Mouse (Mus musculus) cerebellum, postnatal 25 days (tissue): ENCODE measurements around the gene Pdgfb.

ENCODE experiments used
- DNase-seq, 2 experiments: peaks; one replicate each; pipeline ENCODE4 v3.0.0; 2021; ENCODE audit warnings: mixed read lengths in 2 of 2

The Pdgfb gene

GRCm38 (mm10) chr15:80008461-80008860 is 6.3 kb downstream of the Pdgfb start:
- DNase-seq: no peak

DNA sequence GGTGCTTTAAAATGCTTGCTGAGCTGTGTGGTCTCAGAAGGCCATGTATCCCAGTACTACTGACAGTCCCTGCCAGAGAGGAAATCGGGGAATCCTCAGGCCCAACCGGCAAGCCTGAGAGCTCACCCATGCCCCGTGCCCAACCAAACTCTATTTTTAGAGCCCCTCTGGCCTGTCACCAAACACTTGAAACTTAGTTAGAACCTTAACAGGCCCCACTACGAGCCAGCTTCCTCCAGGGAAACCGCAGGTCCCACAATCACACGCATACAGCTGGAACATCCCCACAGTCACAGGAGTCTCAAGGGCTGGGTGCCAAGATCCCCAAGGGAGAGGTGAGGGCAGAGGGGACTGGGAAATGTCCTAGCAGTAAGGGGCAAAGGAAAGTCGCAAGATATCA is 8.6 kb downstream of the Pdgfb start:
- no peak for DNase-seq

GRCm38 (mm10) chr15:80005436-80005835 is 9.3 kb downstream of the Pdgfb start:
- no peak for DNase-seq

DNA sequence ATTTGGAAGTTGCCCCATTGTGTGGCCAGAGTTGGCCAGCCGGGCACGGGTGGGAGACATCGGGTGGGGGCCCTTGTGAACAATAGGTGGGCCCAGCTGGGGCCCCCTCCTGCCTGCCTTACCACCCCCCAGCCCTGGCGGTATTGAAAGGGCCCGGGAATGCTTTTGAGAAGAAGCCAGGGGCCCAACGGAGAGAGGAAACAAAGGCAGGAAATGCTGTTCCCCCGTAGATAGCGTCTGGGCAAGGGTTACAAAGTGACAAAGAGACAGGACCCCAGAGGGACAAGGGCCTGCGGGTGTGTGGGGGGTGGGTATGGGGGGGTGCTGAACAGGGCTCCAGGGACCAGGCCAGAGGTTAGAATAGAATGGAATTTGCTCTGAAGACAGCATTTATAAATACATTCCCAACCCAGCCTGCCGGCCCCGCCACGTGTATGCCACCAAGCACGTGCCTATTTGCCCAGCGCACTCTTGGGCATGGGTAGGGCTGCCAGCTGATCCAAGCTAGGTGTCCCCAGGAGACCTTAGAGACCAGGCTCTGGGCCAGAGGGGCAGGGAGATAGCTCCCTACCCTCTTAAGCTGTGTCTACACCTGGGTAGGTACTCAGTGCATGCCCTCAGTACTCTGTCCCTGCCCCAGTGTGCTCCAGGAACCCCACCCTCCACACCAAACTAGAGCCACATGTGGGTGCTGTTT is 10.0 kb downstream of the Pdgfb start:
- no peak for DNase-seq

DNA sequence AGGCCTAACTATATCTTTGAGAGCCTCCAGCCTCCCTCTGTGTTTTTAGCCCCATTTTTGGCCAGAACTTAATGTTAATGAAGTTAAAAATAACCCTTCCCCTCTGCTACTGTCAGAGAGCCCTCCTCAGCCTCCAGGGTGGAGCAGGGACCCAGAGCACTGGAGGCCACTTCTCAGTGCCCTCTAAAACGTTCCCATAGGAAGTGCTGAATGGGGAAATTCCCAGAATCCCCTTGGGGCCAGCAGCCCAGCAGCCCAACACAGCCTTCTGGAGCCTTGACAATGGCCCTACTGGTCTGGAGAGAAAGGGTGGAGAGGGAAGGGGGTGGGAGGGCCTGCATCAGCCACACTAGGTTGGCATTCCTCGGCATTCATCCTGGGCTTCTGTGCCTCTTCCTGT is 11.2 kb downstream of the Pdgfb start:
- DNase-seq: no peak

- DNase-seq: no peak
Observed at GRCm38 (mm10) chr15:80001601-80002000, 13.2 kb downstream of the Pdgfb start.

DNA sequence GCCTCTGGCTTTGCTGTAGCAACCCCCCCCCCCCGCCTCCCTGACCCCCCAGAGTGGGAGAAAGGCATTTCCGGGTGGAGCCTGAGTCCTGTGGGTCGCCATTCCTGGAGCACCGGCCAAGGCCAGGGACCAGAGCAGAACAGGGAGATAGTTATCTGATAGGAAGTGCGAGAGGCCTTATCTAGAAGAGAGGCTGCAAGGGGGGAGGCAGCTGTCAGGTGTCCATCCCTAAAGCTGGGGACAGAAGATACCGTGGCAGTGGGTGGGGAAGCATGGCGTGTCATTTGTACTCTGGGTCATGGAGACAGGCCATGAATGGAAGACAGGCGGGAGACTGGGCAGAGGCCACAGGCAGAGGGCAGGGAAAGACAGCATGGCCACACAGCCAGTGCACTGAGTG is 14.1 kb downstream of the Pdgfb start:
- no peak for DNase-seq

DNA sequence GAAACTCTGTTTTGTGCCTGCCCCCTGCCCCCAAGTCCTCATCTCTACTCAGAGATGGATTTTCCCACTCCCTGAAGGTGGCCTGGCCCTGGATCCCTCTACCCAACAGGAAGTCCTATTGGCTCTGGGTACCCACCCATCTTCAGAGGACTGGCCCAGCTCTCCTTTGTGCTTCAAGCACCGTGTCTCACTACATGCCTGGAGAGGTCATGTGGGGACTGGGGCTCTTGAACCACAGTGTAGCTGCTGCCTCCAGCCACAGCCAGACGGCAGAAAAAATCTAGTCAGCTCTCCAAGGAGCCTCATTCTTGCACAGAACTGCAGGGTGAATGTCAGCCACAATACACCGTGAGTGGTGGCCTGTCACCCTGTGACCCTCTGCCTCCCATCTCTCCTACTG is 16.8 kb downstream of the Pdgfb start:
- no peak for DNase-seq

DNA sequence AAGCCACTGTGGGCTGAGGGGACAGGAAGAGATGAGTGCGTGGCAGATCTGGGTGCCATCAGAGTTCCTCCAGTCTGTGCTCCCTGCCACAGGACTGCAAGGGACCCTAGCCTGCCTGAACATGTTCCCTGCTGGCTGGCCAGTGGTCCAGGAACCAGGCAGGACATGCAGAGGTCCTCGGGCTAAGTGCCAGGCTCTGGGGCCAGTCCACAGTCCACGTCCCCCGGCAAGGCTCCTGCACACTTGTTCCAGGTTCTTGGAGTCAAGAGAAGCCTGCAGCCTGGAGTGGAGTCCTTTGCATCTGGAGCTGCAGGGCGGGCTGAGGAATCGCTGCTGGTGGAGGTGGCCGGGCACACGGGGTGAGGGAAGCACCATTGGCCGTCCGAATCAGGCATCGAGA is 18.0 kb downstream of the Pdgfb start:
- DNase-seq: no peak

- peak in 1 of 2 experiments; percentile 34 for DNase-seq
Observed at GRCm38 (mm10) chr15:79995552-79995951, 19.2 kb downstream of the Pdgfb start.

GRCm38 (mm10) chr15:79994566-79994965 is 20.2 kb downstream of the Pdgfb start:
- DNase-seq: no peak

DNA sequence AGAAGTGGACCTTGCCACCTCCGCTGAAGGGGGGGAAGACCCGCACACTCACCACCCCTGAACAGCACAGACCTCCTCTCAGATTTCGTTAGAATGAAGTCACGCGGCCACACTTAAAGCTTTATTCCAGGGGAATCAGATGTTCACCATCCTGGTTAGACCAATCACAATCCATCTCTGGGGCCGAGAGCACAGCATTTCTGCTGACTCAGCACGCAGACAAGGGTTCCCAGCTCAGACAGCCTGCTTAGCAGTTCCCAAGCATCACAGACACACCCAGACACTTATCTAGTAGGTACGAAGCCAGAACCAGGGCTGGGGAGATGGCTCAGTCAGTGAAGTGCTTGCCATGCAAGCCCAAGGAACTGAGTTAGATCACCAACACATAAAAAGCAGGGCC is 28.6 kb downstream of the Pdgfb start:
- no peak for DNase-seq

DNA sequence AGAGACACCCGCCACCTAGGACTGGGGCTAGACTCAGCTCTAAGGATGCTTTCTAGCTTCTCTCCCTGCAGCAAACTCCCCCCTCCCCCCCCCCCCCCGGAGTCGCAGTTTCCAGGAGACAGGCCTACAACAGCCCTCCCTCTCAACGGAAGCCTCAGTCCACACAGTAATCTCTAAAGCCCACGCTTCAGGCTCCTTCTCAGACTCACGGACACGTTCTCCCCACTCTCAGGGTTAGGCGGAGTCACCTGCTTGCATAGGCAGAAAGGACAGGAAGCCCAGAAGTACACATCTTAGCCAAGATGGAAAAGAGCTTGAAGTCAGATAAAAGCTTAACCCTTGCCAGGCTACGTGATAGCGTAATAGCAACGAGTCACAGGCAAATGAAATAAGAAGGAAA is 29.3 kb downstream of the Pdgfb start:
- DNase-seq: no peak

- DNase-seq: no peak
Observed at GRCm38 (mm10) chr15:79984152-79984551, 30.6 kb downstream of the Pdgfb start.

- DNase-seq: no peak
Observed at GRCm38 (mm10) chr15:79980716-79981115, 34.1 kb downstream of the Pdgfb start.

GRCm38 (mm10) chr15:79972186-79972585 is 42.6 kb downstream of the Pdgfb start:
- DNase-seq: no peak

GRCm38 (mm10) chr15:79970940-79971339 is 43.8 kb downstream of the Pdgfb start, which contains the start of gene Cbx7:
Gene Cbx7, minus strand, starts transcription at chr15:79971119.
- no peak for DNase-seq

- no peak for DNase-seq
Observed at GRCm38 (mm10) chr15:79970491-79970890, 44.3 kb downstream of the Pdgfb start.

DNA sequence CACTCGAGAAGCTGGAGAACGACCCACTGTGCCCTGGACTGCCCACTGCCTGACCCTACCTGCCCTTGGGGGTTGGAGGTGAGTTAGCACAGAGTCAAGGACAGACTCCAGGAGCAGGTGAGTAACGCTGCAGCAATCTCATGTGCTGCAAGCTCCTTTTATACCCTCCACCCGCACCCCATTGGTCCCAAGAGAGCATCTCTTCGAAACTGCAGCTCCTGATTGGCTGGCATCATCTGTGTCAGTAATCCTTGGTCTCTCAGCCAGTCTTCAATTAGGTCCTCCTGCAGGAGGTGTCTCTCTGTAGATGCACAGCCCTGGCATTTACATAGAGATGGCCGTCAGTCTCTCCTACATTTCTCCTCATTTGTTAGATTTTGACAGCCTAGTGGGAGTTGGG is 47.4 kb downstream of the Pdgfb start:
- no peak for DNase-seq

DNA sequence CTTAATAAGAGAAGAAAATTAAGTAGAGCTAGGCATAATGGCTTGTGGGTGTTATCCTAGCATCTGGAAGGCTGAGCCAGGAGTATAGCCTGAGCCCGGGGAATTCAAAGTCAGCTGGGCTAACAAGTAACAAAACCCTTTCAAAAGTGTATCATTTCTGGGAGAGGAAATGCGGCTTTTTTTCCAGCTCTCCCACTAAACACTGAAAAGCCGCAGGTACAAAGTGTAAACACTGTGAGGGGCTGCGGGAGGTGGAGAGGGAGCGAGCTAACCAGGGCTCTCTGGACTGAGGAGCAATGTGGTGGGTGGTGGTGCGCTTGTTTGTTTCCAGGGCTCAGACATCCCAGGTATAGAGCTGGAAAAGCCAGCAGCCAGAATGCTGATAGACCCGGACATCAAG is 50.4 kb downstream of the Pdgfb start:
- DNase-seq: no peak

DNA sequence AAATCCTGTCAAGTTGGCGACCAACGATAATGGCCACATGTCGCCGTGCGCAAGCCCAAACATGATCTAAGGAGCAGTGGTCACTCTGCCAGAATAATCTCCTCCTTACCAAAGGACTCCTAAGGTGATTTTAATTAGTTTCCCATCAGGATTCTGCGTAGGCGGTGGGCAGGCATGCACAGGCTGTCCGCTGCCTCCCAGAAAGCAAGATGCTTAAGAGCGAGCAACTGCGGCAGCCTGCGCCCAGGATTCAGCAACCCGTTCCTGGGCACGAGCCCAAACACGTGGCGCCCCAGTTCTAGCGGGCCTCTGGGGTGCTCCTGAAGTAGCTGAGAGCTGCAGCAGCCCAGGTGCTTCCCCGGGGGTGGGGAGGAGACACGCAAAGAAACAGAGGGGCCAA is 52.1 kb downstream of the Pdgfb start:
- peak; percentile 78 to 83 for DNase-seq

GRCm38 (mm10) chr15:79961366-79961921 is 53.3 kb downstream of the Pdgfb start:
- peak; percentile 19 to 34 for DNase-seq

- no peak for DNase-seq
Observed at GRCm38 (mm10) chr15:79958418-79958817, 56.4 kb downstream of the Pdgfb start.

GRCm38 (mm10) chr15:79956559-79956958 is 58.2 kb downstream of the Pdgfb start:
- DNase-seq: no peak

- DNase-seq: no peak
Observed at GRCm38 (mm10) chr15:79953470-79953869, 61.3 kb downstream of the Pdgfb start.
